Mouse (Mus musculus) embryonic facial prominence, embryonic 11.5 days (tissue): ENCODE results near the gene Slc6a17. TPM values are rescaled to one million over a fixed set of nuclear protein-coding genes. Genes with fewer than 3 reads are reported as not detected.

Source experiments
- ATAC-seq: fragments of 200-750 bp; cut with Nextera tagmentation; replicated peaks from 2 replicates; pipeline ENCODE4 v1.8.0; 2017; ENCODE audit warnings: low read depth; ENCODE audit not compliant: insufficient number of reproducible peaks, low FRiP score, low TSS enrichment
- DNase-seq: peaks from one replicate; pipeline ENCODE4 v3.0.0-alpha.2; 2015; ENCODE audit warnings: low spot score
- H3K27ac ChIP-seq: fragments of 300-500 bp; sonication (generic); replicated peaks from 2 replicates; pipeline ENCODE4 v1.5.1; 2014; ENCODE audit warnings: mild to moderate bottlenecking, low read depth, low read length, control low read depth
- H3K27me3 ChIP-seq: fragments of 300-500 bp; sonication (generic); 2 replicates; pipeline ENCODE4 v1.6.1; 2014; ENCODE audit warnings: mild to moderate bottlenecking, low read length, moderate library complexity, mixed read lengths; ENCODE audit not compliant: control insufficient read depth, insufficient read depth
- H3K36me3 ChIP-seq: fragments of 300-500 bp; sonication (generic); replicated peaks from 2 replicates; pipeline ENCODE4 v1.6.1; 2014; ENCODE audit warnings: low read depth, mild to moderate bottlenecking, low read length, moderate library complexity, mixed read lengths; ENCODE audit not compliant: control insufficient read depth, insufficient read depth
- H3K4me1 ChIP-seq: fragments of 300-500 bp; sonication (generic); 2 replicates; pipeline ENCODE4 v1.6.1; 2014; ENCODE audit warnings: low read length, mixed read lengths; ENCODE audit not compliant: control insufficient read depth, insufficient read depth
- H3K4me2 ChIP-seq: fragments of 300-500 bp; sonication (generic); 2 replicates; pipeline ENCODE4 v1.6.1; 2014; ENCODE audit warnings: low read depth, mild to moderate bottlenecking, control low read depth, low read length, moderate library complexity
- H3K4me3 ChIP-seq: fragments of 300-500 bp; sonication (generic); 2 replicates; pipeline ENCODE4 v1.5.1; 2014; ENCODE audit warnings: low read depth, low read length, control low read depth
- H3K9ac ChIP-seq: fragments of 300-500 bp; sonication (generic); replicated peaks from 2 replicates; pipeline ENCODE4 v1.6.1; 2014; ENCODE audit warnings: mild to moderate bottlenecking, control low read depth, low read length
- H3K9me3 ChIP-seq: fragments of 300-500 bp; sonication (generic); replicated peaks from 2 replicates; pipeline ENCODE4 v1.6.1; 2016; ENCODE audit warnings: mild to moderate bottlenecking, low read length, inconsistent platforms, mixed read lengths; ENCODE audit not compliant: control insufficient read depth
- WGBS: fragments of 180-500 bp; shearing (Covaris S2); extraction: QIAGEN DNeasy Blood & Tissue Kit; methylation state at CpG from one replicate; pipeline ENCODE4 v1.1.7; 2014; 5-methylcytosine and 5-hydroxymethylcytosine counted together
- polyA plus RNA-seq: library from polyadenylated mRNA; unstranded; fragments of >200 nt; fragmentation: Nextera tagmentation; extraction: Ambion mirVana; gene quantifications from 2 replicates; pipeline ENCODE4 v1.2.1, GENCODE M21; 2014

Slc6a17 gene
- polyA plus RNA-seq, 1 experiment from 2014 or later: 2.9 TPM

- Histone ChIP-seq H3K4me2 (no peak overlapping the region), H3K27me3 (no peaks in the 10 kb centered on the region), H3K4me1 (no peaks in the 10 kb centered on the region), H3K36me3 (no peaks in the 10 kb centered on the region), H3K27ac (no peak overlapping the region), H3K9ac (no peak overlapping the region), H3K4me3 (no peak overlapping the region), H3K9me3 (no peaks in the 10 kb centered on the region)
- 83% methylated on average over 2 of the region's 2 CpGs for WGBS
- no peak for ATAC-seq
- no peak for DNase-seq
Observed at GRCm38 (mm10) chr3:107437666-107438065, 80.2 kb downstream of the Slc6a17 start.

DNA sequence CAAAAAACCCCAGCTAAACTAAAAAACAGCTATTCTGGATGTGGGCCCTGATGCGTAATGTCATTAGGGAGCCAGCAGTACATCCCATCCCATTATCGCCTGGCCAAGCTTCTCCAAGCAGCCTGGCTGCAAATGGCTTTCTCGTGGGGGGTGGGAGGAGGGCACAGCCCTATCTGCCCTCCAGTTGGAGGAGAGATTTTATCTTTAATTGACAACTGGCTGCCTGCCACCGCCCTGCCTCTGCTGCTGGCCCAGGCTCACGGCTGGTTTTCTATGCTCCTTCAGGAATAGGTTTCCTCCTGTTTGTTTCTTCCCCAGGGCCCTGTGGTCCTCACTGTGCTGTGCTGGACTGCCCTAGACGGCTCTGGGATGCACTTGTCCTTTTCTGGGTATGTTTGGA is 81.4 kb downstream of the Slc6a17 start:
- no peak for ATAC-seq

DNA sequence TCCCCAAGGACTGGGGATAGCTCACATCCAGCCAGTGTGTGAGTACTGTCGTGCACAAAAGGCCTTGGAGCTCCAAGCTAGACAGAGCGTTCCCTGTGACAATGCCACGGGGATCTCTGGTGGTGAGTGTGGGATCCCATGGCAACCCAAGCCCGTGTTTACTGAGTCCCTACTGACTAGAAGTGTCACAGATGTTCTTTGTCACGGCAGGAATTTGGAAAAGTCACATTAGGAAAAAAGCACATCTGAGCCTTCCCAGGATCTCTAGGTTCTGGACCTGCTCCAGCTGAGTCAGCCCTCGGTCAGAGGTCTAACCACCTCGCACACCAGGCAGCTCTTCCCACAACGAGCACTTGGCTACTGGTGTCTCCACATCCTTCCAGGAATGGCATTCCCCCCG is 84.2 kb downstream of the Slc6a17 start:
- ATAC-seq (no peak), DNase-seq (no peak)
- Histone ChIP-seq H3K4me3 (no peak overlapping the region), H3K4me2 (no peak overlapping the region), H3K27ac (no peak overlapping the region), H3K9ac (no peak overlapping the region), H3K4me1 (no peaks in the 10 kb centered on the region), H3K9me3 (no peaks in the 10 kb centered on the region), H3K27me3 (no peaks in the 10 kb centered on the region), H3K36me3 (no peaks in the 10 kb centered on the region)
- WGBS: 64% methylated on average over 9 of the region's 9 CpGs

More for the DNA sequence above, 81.4 kb downstream of the Slc6a17 start:
- no peak for DNase-seq
- Histone ChIP-seq H3K4me2 (no peak overlapping the region), H3K27ac (no peak overlapping the region), H3K9ac (no peak overlapping the region), H3K4me1 (no peaks in the 10 kb centered on the region), H3K36me3 (no peaks in the 10 kb centered on the region), H3K4me3 (no peak overlapping the region), H3K9me3 (no peaks in the 10 kb centered on the region), H3K27me3 (no peaks in the 10 kb centered on the region)
- WGBS: 65% methylated on average over 6 of the region's 6 CpGs

GRCm38 (mm10) chr3:107431268-107431667 is 86.5 kb downstream of the Slc6a17 start:
- no peaks in the 10 kb centered on the region for H3K36me3 ChIP-seq
- no peaks in the 10 kb centered on the region for H3K27me3 ChIP-seq
- no peak overlapping the region for H3K4me3 ChIP-seq
- no peaks in the 10 kb centered on the region for H3K4me1 ChIP-seq
- DNase-seq (peak; percentile 32), ATAC-seq (no peak)
- H3K27ac ChIP-seq: no peak overlapping the region
- no peaks in the 10 kb centered on the region for H3K9me3 ChIP-seq
- WGBS: 9% methylated on average over 1 of the region's 1 CpGs
- no peak overlapping the region for H3K4me2 ChIP-seq
- no peak overlapping the region for H3K9ac ChIP-seq

DNA sequence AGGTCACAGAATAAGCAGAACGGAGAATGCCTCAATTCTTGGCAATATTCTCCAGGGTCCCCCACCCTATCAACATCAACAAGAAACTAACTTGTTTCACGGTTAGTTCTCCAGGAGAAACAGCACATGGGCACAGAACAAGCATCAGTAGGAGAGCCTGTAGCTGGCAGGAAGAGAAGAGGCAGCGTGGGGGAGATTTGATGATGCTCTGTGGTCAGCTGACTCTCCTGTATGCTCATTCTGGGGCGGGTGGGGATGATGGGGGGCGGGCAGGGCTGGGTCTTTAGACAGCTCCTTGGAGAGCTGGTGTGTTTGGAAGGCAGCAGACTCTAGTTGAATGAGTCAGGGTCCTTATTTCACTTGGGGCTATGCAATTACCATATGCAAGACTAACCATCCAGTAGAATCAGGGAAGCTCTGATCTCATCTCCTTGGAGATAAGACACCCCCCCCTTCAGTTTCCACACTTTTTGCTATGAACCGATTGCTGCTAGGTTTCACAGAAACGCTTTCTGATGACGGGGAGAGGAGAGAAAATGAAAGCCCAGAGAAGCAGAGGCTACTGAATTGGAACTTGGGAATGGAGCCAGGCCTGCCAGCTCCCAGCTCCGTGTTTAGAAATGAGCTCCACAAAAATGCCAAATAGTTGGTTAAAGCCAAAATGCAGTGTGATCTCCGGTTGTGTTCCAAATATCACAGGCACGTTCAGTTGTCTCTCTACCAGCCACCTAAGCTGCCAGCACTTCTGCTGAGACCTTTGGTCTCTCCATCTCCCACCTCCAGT is 93.4 kb downstream of the Slc6a17 start:
- Histone ChIP-seq H3K9ac (no peak overlapping the region), H3K27ac (no peak overlapping the region), H3K4me3 (no peak overlapping the region), H3K4me2 (no peak overlapping the region), H3K36me3 (no peaks in the 10 kb centered on the region), H3K9me3 (no peaks in the 10 kb centered on the region), H3K4me1 (no peaks in the 10 kb centered on the region), H3K27me3 (no peaks in the 10 kb centered on the region)
- WGBS: 77% methylated on average over 11 of the region's 11 CpGs
- DNase-seq (no peak), ATAC-seq (no peak)

- H3K27ac ChIP-seq: no peak overlapping the region
- H3K27me3 ChIP-seq: no peaks in the 10 kb centered on the region
- H3K9ac ChIP-seq: no peak overlapping the region
- 51% methylated on average over 2 of the region's 2 CpGs for WGBS
- H3K9me3 ChIP-seq: no peaks in the 10 kb centered on the region
- H3K4me1 ChIP-seq: no peaks in the 10 kb centered on the region
- no peak for DNase-seq
- H3K4me2 ChIP-seq: no peak overlapping the region
- no peaks in the 10 kb centered on the region for H3K36me3 ChIP-seq
- ATAC-seq: no peak
- no peak overlapping the region for H3K4me3 ChIP-seq
Observed at GRCm38 (mm10) chr3:107420156-107420555, 97.7 kb downstream of the Slc6a17 start.

Other genes starting within 250 kb of the Slc6a17 start
- gene Lamtor5, start 239.2 kb downstream of the Slc6a17 start, polyA plus RNA-seq: 186 and 191 TPM in 2 replicates
- gene Slc16a4, start 226.8 kb downstream of the Slc6a17 start, polyA plus RNA-seq: 2.1 and 3.4 TPM in 2 replicates
- 19.0 and 20.6 TPM in 2 replicates for gene Rbm15, start 184.3 kb downstream of the Slc6a17 start, polyA plus RNA-seq
- gene Kcnc4, start 58.5 kb downstream of the Slc6a17 start, polyA plus RNA-seq: 0.14 and 0.26 TPM in 2 replicates
- 0.15 and 0.79 TPM in 2 replicates for gene Ubl4b, start 37.1 kb upstream of the Slc6a17 start, polyA plus RNA-seq
- gene Alx3, start 77.0 kb upstream of the Slc6a17 start, polyA plus RNA-seq: 34.3 and 39.6 TPM in 2 replicates
- gene Gm10961, start 113.3 kb upstream of the Slc6a17 start, polyA plus RNA-seq: not detected in 2 replicates
- gene Strip1, start 113.7 kb upstream of the Slc6a17 start, polyA plus RNA-seq: 75.0 and 80.1 TPM in 2 replicates
- gene Ahcyl1, start 178.5 kb upstream of the Slc6a17 start, polyA plus RNA-seq: 108 and 122 TPM in 2 replicates
- gene Csf1, start 242.5 kb upstream of the Slc6a17 start, polyA plus RNA-seq: 3.6 and 3.9 TPM in 2 replicates